Mouse (Mus musculus): ENCODE measurements around the gene Pik3ap1.

- no peak for TF ChIP-seq GATA1 (IDR thresholded peaks at IDR 0.05; ENCODE audit: low read length)
- no peak for TF ChIP-seq TAL1 (IDR thresholded peaks at IDR 0.05; ENCODE audit: low read length)
Measured at GRCm38 (mm10) chr19:41360459-41360858, 24.4 kb downstream of the Pik3ap1 start.

All from erythroblast, embryonic 14.5 days (primary cell).